Mouse (Mus musculus): ENCODE data around the gene Carhsp1. TPM values are rescaled to one million over a fixed set of nuclear protein-coding genes. Genes with fewer than 3 reads are reported as not detected.
A peak's percentile ranks its signal among the peaks of the same experiment; 100 is the strongest.

The Carhsp1 gene
- polyA plus RNA-seq, 2 experiments from 2014 or later, result 25.6 to 32.1 TPM

- ATAC-seq, result peak; percentile 69
These were observed 34.5 kb downstream of the Carhsp1 start, which contains the start of the genes Pmm2 and Tmem186 for GRCm38 (mm10) chr16:8637217-8638051. Gene Pmm2 (plus strand): TSS chr16:8637674. Gene Tmem186 (minus strand): TSS chr16:8637712.

GRCm38 (mm10) chr16:8636867-8637216 lies 35.1 kb downstream of the Carhsp1 start:
- ATAC-seq, result no peak

- ATAC-seq, result no peak
These were observed 40.5 kb downstream of the Carhsp1 start for GRCm38 (mm10) chr16:8631428-8631827.

DNA sequence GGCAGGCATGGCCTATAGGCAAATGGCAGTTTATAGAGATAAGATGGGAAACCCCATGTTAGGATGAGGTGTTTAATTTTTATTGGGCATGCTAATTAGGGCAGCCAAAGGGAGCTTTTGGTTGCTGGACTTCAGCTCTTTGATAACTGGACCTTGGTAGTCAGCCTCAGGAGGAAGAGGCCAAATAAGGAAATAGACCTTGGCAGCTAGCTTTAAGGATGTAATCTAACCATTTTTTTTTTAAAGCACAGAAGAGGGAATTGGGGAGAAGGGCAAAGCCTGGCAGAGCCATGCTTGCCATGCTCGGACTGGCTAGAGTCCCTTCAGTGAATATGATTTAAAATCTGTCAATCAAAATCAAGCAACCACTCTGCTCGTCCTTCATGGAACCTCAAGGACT lies 41.5 kb downstream of the Carhsp1 start:
- ATAC-seq, result no peak

DNA sequence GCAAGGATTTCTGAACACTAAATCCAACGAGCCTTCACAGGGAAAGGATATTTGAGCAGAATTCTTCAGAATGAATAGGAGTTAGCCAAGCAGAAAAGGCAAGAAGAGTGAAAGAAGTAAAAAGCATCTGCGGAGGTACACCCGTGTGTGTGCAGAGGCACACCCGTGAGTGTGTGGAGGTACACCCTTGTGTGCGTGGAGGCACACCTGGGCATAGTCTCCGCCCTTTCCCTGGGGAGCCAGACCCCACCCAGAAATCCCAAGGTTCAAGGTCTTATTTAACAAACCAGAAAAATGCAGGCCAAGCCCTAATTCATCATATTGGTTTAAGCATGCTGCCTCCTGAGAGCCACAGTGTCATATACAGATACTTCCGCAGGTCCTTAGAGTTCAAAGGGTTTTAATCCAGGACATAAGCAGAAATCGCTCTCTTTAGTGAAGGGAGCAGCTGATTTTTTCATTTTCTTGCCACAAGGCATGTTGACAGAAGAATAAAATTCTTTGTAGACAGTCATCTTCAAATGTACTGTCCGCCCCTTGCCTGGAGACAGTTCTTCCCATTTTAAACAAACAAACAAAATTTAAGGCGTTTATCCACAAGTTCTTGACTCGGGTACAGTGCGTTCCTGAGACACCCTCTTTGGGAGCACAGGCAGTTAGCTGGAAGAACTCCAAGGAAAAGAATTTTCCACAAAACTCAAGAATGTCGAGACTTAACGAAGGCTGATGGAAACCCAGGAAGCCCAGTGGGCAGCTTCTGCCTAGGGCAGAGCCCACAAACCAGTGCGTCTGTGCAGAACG lies 51.4 kb downstream of the Carhsp1 start:
- ATAC-seq, result no peak

- ATAC-seq, result no peak
These were observed 52.2 kb downstream of the Carhsp1 start for GRCm38 (mm10) chr16:8619659-8620314.

DNA sequence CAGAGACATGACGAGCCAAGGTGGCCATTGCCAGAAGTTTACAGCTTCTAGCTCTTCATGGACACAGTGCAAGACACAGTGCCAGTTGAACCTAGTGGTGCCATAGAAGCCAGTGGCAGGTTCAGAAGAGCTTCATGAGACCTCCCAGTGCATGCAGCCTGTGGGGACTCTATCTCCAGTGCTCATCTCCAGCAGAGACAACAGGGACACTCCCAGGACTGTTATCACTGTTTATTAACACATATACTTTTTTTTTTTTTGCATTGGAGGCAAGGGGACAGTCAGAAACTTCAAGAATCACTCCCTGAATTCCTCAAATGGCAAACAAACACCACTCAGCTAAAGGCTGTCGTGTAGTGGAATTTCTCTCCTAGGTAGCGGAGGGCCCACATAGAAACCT lies 58.5 kb downstream of the Carhsp1 start:
- ATAC-seq, result no peak

DNA sequence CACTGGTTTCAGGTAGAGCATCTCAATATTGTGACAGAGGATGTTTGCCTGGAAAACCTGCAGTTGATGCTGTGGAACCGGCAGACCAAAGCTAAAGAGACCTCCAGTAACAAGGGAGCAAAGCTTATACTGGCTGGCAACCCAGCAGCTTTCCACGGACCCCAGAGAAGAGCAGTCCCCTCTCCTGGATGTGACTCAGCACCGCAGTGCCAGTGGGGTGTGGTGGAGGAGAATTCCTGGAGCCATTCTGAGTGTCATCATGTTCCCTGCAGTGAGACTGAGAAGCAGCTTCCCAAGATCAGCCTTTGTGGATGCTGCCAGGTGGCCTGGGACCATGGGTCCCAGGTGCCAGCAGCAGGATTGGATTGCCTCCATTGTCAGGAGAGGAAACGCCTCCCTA lies 58.9 kb downstream of the Carhsp1 start:
- ATAC-seq, result no peak

DNA sequence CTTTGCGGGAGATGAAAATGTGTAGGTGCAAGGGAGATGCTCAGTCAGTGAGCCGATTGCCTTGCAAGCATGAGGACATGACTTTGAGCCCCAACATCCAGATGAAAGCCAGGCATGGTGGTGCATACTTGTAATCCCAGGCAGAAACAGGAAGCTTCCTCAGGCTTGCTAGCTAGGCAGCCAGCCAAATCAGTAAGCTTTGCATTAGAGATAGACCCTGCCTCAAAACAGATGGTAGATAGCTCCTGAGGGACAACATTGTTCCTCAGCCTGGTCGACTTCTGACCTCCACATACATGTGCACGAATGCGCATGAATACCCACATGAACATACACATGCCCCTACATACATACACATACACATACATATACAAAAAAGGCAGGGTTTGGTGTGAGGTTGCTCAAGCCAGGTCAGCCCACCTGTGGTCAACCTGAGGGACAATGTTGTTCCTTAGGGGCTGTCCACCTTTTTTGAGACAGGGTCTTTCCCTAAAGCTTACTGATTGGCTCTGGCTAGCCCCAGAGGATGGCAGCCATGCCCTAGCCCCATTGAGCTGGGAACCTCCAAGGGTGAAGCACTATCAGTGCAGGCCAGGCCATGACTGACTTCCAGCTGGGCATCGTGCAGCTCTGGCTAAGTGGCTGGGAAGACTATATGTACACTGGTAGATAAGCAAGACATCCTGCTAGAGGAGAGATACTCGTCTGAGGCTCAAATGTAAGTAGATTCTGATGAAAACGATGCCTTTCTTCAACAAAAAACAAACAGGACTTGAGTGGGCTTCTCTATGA lies 59.5 kb downstream of the Carhsp1 start:
- no peak for ATAC-seq

- ATAC-seq, result peak; percentile 88
These were observed 61.6 kb downstream of the Carhsp1 start for GRCm38 (mm10) chr16:8610397-8610796.

Other genes with a start within 250 kb of the Carhsp1 start
- not detected for gene Tmem114, start 247.0 kb downstream of the Carhsp1 start, polyA plus RNA-seq (2017; shearing (Covaris generic))
- 10 to 100 TPM; 16.4 to 32.0 TPM for gene Mettl22, start 201.4 kb downstream of the Carhsp1 start, polyA plus RNA-seq (2017; shearing (Covaris generic))
- 1 to 10 TPM; 1.3 TPM for gene Abat, start 158.7 kb downstream of the Carhsp1 start, polyA plus RNA-seq (2017; shearing (Covaris generic))
- 100 to 1,000 TPM in 1 of 2 experiments, 10 to 100 TPM in 1; 95.0 to 108 TPM for gene Pmm2, start 34.5 kb downstream of the Carhsp1 start, polyA plus RNA-seq (2017; shearing (Covaris generic))
- 10 to 100 TPM; 12.0 to 12.2 TPM for gene Tmem186, start 34.4 kb downstream of the Carhsp1 start, polyA plus RNA-seq (2017; shearing (Covaris generic))
- gene Gm5767, start 8.6 kb upstream of the Carhsp1 start, polyA plus RNA-seq (2017; shearing (Covaris generic)), result not detected
- gene Usp7, start 120.2 kb upstream of the Carhsp1 start, polyA plus RNA-seq (2017; shearing (Covaris generic)), result 10 to 100 TPM; 35.0 to 48.0 TPM
- 10 to 100 TPM; 17.5 to 21.1 TPM for gene 1810013L24Rik, start 157.9 kb upstream of the Carhsp1 start, polyA plus RNA-seq (2017; shearing (Covaris generic))